Mouse (Mus musculus) C2C12 (cell line): ENCODE measurements around the gene Vmn2r83. TPM values are rescaled to one million over a fixed set of nuclear protein-coding genes. Genes with fewer than 3 reads are reported as not detected.

Experiments used
- H3K27me3 ChIP-seq: one replicate; pipeline ENCODE4 v1.6.1; 2011; ENCODE audit not compliant: control insufficient read depth, insufficient read depth, insufficient read length
- H3K36me3 ChIP-seq: one replicate; pipeline ENCODE4 v1.6.1; 2011; ENCODE audit not compliant: control insufficient read depth, insufficient read depth
- H3K4me3 ChIP-seq: one replicate; pipeline ENCODE4 v1.5.1; 2011; ENCODE audit warnings: mild to moderate bottlenecking, control low read depth; ENCODE audit not compliant: poor library complexity, insufficient read depth, severe bottlenecking
- H3K79me2 ChIP-seq: one replicate; pipeline ENCODE4 v1.6.1; 2011; ENCODE audit not compliant: control insufficient read depth, insufficient read depth
- H3K79me3 ChIP-seq: one replicate; pipeline ENCODE4 v1.6.1; 2011; ENCODE audit warnings: low read depth, control low read depth
- H3ac ChIP-seq: one replicate; pipeline ENCODE3; 2011; ENCODE audit warnings: low read depth; ENCODE audit not compliant: control insufficient read depth, insufficient read length
- CEBPB ChIP-seq: IDR thresholded peaks from one replicate; pipeline ENCODE4 v1.6.1; 2011; ENCODE audit warnings: low read depth, mild to moderate bottlenecking, control low read depth, moderate library complexity
- CTCF ChIP-seq: IDR thresholded peaks from one replicate; pipeline ENCODE4 v1.5.1; 2011; ENCODE audit not compliant: control insufficient read depth, insufficient read depth, insufficient read length
- FOSL1 ChIP-seq: IDR thresholded peaks from one replicate; pipeline ENCODE4 v1.8.0; 2011; ENCODE audit warnings: mild to moderate bottlenecking, low read length; ENCODE audit not compliant: poor library complexity, insufficient read depth, severe bottlenecking
- MAX ChIP-seq: IDR thresholded peaks from one replicate; pipeline ENCODE4 v1.6.1; 2011; ENCODE audit warnings: mild to moderate bottlenecking, control low read depth
- MYOD1 ChIP-seq: IDR thresholded peaks from one replicate; pipeline ENCODE4 v1.6.1; 2011; ENCODE audit warnings: low read depth; ENCODE audit not compliant: control insufficient read depth, insufficient read length
- MYOG ChIP-seq: IDR thresholded peaks from one replicate; pipeline ENCODE4 v1.6.1; 2011; ENCODE audit not compliant: control insufficient read depth, insufficient read length; ENCODE audit errors: extremely low read depth
- USF1 ChIP-seq: IDR thresholded peaks from one replicate; pipeline ENCODE4 v1.6.1; 2011; ENCODE audit warnings: low read depth, mild to moderate bottlenecking, control low read depth, moderate library complexity
- polyA plus RNA-seq: library from polyadenylated mRNA; unstranded; fragments of >200 nt; fragmentation: generic; extraction: Trizol; gene quantifications from one replicate; pipeline ENCODE4 v1.2.1, GENCODE M21; 2012; ENCODE audit warnings: missing spikeins

Gene Vmn2r83
- polyA plus RNA-seq, 1 experiment, result not detected

GRCm38 (mm10) chr10:79524433-79524832 lies 55.9 kb downstream of the Vmn2r83 start:
- peaks cover 29% of the 10 kb centered on the region for H3K79me2 ChIP-seq
- TF ChIP-seq MAX, result no peak
- TF ChIP-seq USF1, result no peak
- no peak for TF ChIP-seq CEBPB
- no peak for TF ChIP-seq FOSL1
- no peak for TF ChIP-seq MYOD1
- TF ChIP-seq CTCF, result no peak
- no peak for TF ChIP-seq MYOG
- no peak overlapping the region for H3ac ChIP-seq
- peaks cover 86% of the 10 kb centered on the region for H3K36me3 ChIP-seq
- H3K4me3 ChIP-seq, result no peak overlapping the region
- H3K27me3 ChIP-seq, result no peaks in the 10 kb centered on the region
- peaks cover 10% of the 10 kb centered on the region for H3K79me3 ChIP-seq

GRCm38 (mm10) chr10:79525456-79526325 lies 57.2 kb downstream of the Vmn2r83 start:
- H3K36me3 ChIP-seq, result peaks cover 85% of the 10 kb centered on the region
- no peak for TF ChIP-seq MYOG
- no peak for TF ChIP-seq FOSL1
- no peak for TF ChIP-seq CTCF
- no peak for TF ChIP-seq USF1
- no peak for TF ChIP-seq CEBPB
- TF ChIP-seq MYOD1, result no peak
- TF ChIP-seq MAX, result no peak
- H3K79me2 ChIP-seq, result peaks cover 41% of the 10 kb centered on the region
- H3K27me3 ChIP-seq, result no peaks in the 10 kb centered on the region
- peaks cover 23% of the 10 kb centered on the region for H3K79me3 ChIP-seq
- H3ac ChIP-seq, result no peak overlapping the region
- H3K4me3 ChIP-seq, result no peak overlapping the region

DNA sequence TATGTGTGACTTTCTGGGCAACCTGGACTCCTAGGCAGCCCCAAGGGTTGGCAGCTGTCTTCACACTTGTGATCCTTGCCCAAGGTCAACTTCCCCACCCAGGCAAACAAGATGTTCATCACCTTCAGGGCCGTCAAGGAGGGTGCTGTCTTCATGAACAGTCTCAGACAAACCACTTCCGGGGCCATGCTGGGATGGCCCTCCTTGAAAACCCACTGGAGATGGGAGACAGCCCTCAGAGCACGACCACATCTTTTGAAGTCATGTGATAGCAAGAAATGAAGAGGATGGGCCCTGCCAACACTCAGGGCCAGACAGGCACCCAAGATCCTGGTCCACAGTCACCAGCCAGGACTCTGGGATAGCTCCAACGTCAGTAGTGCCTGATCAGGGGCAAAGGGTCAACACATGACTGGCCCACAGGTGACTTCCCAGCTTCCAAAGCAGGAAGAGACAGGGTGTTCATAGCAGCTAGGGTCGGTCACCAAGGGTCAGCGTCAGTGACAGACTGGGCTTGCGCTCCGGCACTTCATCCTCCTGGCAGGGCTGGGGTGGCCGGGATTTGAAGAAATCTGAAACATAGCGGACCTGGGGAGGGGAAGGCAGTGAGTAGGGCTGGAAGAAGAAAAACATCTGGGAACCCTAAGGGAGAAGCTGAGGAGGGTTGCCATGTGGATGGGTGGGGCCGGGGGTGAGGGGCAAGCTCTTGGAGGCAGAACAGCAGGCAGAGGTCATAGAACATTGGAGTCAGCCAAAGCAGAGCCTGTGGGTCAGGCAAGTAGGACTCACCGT lies 58.3 kb downstream of the Vmn2r83 start:
- TF ChIP-seq FOSL1 (no peak), CTCF (no peak), MYOD1 (no peak), MAX (no peak), USF1 (no peak), MYOG (no peak), CEBPB (no peak)
- Histone ChIP-seq H3K79me2 (peaks cover 53% of the 10 kb centered on the region), H3K36me3 (peaks cover 85% of the 10 kb centered on the region), H3ac (no peak overlapping the region), H3K27me3 (no peaks in the 10 kb centered on the region), H3K4me3 (no peak overlapping the region), H3K79me3 (peaks cover 33% of the 10 kb centered on the region)

DNA sequence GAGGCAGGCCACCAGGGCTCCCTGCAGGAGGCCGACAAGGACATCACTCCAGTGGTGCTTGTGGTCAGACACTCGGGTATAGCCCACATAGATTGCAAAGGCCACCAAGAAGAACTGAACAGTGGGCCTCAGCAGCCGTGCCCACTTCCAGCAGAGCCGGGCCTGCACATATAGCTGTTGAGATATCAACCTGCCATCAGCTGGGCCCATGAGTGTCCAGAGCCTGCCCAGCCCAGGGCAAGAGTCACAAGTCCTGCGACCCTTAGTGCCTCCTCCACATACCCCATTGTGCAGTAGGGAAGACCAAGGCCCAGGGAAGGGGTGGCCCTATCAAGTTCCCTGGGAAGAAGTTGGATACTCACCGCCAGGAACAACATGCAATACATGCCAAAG lies 58.9 kb downstream of the Vmn2r83 start:
- Histone ChIP-seq H3K79me3 (peaks cover 39% of the 10 kb centered on the region), H3ac (no peak overlapping the region)
- TF ChIP-seq MYOD1 (no peak), MAX (no peak), CTCF (no peak), MYOG (no peak), FOSL1 (no peak), CEBPB (no peak), USF1 (no peak)

DNA sequence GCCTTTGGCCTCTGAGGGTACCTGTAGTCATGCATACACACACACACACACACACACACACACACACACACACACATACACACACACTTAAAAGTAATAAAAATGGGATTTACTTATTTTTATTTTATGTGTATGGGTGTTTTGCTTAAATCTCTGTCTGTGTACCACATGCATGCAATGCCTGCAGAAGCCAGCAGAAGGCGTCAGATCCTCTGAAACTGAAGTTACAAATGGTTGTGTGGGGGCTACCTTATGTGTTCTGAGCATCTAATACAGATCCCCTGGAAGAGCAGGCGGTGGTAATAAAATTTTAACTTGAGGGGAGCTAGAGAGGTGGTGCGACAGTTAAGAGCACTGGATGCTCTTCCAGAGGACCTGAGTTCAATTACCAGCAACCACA lies 59.5 kb downstream of the Vmn2r83 start:
- peaks cover 81% of the 10 kb centered on the region for H3K36me3 ChIP-seq
- H3ac ChIP-seq, result no peak overlapping the region
- TF ChIP-seq MYOG (no peak), CEBPB (no peak), FOSL1 (no peak), USF1 (no peak), MYOD1 (no peak), MAX (no peak), CTCF (no peak)
- peaks cover 65% of the 10 kb centered on the region for H3K79me2 ChIP-seq
- no peaks in the 10 kb centered on the region for H3K27me3 ChIP-seq
- no peak overlapping the region for H3K4me3 ChIP-seq
- H3K79me3 ChIP-seq, result peaks cover 43% of the 10 kb centered on the region

More for the DNA sequence above, 58.9 kb downstream of the Vmn2r83 start:
- H3K27me3 ChIP-seq, result no peaks in the 10 kb centered on the region
- peaks cover 82% of the 10 kb centered on the region for H3K36me3 ChIP-seq
- H3K79me2 ChIP-seq, result peaks cover 59% of the 10 kb centered on the region
- no peak overlapping the region for H3K4me3 ChIP-seq
